Mouse (Mus musculus) heart, embryonic 13.5 days (tissue): ENCODE measurements at regions not wholly inside any gene's neighbourhood (a gene's known extent, or its start where the extent isn't known, plus 50 kb on each side); places are given as distances from the start of the nearest gene placed in this dataset.

Source experiments
- ATAC-seq: fragments of 200-750 bp; cut with Nextera tagmentation; 2 replicates; pipeline ENCODE4 v1.8.0; 2017; ENCODE audit warnings: moderate TSS enrichment; ENCODE audit not compliant: insufficient number of reproducible peaks, low FRiP score, low TSS enrichment; ENCODE audit errors: extremely low read depth
- H3K27ac ChIP-seq: fragments of 300-500 bp; sonication (generic); replicated peaks from 2 replicates; pipeline ENCODE4 v1.5.1; 2015; ENCODE audit warnings: moderate library complexity, mild to moderate bottlenecking, inconsistent platforms
- H3K27me3 ChIP-seq: fragments of 300-500 bp; sonication (generic); replicated peaks from 2 replicates; pipeline ENCODE4 v1.6.1; 2015; ENCODE audit warnings: mild to moderate bottlenecking, inconsistent platforms
- H3K36me3 ChIP-seq: fragments of 300-500 bp; sonication (generic); 2 replicates; pipeline ENCODE4 v1.6.1; 2015; ENCODE audit warnings: mild to moderate bottlenecking, inconsistent platforms
- H3K4me1 ChIP-seq: fragments of 300-500 bp; sonication (generic); 2 replicates; pipeline ENCODE4 v1.6.1; 2015; ENCODE audit warnings: inconsistent platforms
- H3K4me2 ChIP-seq: fragments of 300-500 bp; sonication (generic); 2 replicates; pipeline ENCODE4 v1.6.1; 2015; ENCODE audit warnings: inconsistent platforms, mild to moderate bottlenecking, moderate library complexity
- H3K4me3 ChIP-seq: fragments of 300-500 bp; sonication (generic); 2 replicates; pipeline ENCODE4 v1.5.1; 2015; ENCODE audit warnings: moderate library complexity, mild to moderate bottlenecking, inconsistent platforms
- H3K9ac ChIP-seq: fragments of 300-500 bp; sonication (generic); 2 replicates; pipeline ENCODE4 v1.6.1; 2015; ENCODE audit warnings: inconsistent platforms, mild to moderate bottlenecking, moderate library complexity
- H3K9me3 ChIP-seq: fragments of 300-500 bp; sonication (generic); 2 replicates; pipeline ENCODE4 v1.6.1; 2016; ENCODE audit warnings: inconsistent platforms
- WGBS: fragments of 180-500 bp; shearing (Covaris S2); methylation state at CpG from one replicate; pipeline ENCODE4 v1.1.7; 2015; ENCODE audit warnings: mixed read lengths; 5-methylcytosine and 5-hydroxymethylcytosine counted together

DNA sequence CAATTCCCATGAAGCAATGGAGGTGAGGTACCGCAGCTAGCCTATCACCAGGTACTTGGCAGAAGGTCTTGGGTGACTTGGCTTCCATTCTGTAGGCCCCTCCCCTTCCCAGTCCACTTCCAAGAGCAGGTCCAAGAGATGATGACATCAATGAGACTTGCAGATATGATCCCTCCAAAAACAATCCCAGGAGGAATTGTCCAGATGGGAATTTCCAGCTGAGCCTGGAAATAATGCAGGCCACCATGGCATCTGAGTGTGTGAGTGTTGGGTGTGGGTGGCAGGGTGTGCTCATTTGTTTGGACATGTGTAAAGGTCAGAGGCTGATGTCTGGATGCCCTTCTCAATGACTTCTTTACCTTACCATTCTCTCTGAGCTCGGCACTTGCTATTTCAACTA, 293.5 kb downstream of the Tgfb2 start:
- Histone ChIP-seq H3K9me3 (0 out of 2 replicates have a peak, but pooled peaks cover 5% of the 10 kb centered on the region), H3K27ac (no peak overlapping the region), H3K4me1 (peaks cover 43% of the 10 kb centered on the region), H3K4me3 (no peak overlapping the region), H3K36me3 (no peaks in the 10 kb centered on the region), H3K27me3 (no peaks in the 10 kb centered on the region), H3K4me2 (no peak overlapping the region), H3K9ac (no peak overlapping the region)
- WGBS, result 68% methylated on average over 2 of the region's 2 CpGs
- ATAC-seq, result no peak

DNA sequence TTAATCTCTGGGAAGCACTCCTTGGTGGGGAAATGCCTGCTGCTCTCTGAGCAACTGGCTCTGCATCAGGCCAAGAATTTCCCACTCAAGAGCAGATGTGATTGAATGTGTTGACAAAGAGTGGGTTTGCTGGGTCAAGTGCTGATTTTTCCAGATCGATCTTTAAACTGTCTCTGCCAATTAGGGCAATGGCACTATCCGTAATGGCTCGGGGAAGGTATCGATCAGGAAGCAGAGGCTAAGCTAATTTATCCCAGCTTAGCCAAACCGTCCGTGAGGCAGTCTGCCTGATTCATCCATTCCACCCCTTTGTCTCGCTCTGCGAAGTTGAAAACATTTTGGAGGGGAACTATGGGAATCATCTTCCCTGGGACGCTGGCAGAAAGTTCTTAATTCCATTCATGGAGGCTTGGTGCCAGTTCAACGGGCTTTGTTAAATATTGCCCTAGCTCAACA, 291.9 kb upstream of the Lyplal1 start:
- peaks cover 42% of the 10 kb centered on the region for H3K4me1 ChIP-seq
- H3K27me3 ChIP-seq, result no peaks in the 10 kb centered on the region
- no peak overlapping the region for H3K27ac ChIP-seq
- no peak for ATAC-seq
- no peaks in the 10 kb centered on the region for H3K36me3 ChIP-seq
- peak overlapping the region; percentile 62 for H3K4me2 ChIP-seq
- peak overlapping the region; percentile 66; the same call in 1 of the 2 replicates for H3K9ac ChIP-seq
- peak overlapping the region; percentile 21 for H3K4me3 ChIP-seq
- 34% methylated on average over 10 of the region's 10 CpGs for WGBS
- H3K9me3 ChIP-seq, result 0 out of 2 replicates have a peak, but pooled peaks cover under 1% of the 10 kb centered on the region

DNA sequence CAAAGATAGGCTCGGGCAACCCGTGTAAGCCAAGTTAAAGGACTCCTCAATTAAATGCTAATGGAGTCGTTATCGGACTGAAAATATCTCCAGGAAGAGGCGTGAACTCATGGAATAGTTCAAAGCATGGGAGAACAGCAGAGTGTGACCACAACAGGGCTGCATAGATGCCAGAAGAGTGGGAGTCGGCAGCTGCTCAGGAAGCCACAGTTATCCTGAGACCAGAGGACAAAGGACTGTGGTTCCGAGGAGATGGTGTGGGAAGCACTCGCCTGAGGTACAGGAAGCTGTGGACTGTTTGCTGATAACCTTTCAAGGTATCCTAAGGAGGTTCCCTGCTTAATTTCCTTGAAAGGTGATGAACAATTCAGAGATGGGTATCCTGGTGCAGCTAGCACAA, 290.5 kb upstream of the Lyplal1 start:
- Histone ChIP-seq H3K4me1 (peaks cover 37% of the 10 kb centered on the region), H3K27me3 (no peaks in the 10 kb centered on the region), H3K4me3 (no peak overlapping the region), H3K36me3 (no peaks in the 10 kb centered on the region), H3K9me3 (no peaks in the 10 kb centered on the region), H3K9ac (no peak overlapping the region), H3K4me2 (no peak overlapping the region), H3K27ac (no peak overlapping the region)
- no peak for ATAC-seq
- 45% methylated on average over 8 of the region's 8 CpGs for WGBS

DNA sequence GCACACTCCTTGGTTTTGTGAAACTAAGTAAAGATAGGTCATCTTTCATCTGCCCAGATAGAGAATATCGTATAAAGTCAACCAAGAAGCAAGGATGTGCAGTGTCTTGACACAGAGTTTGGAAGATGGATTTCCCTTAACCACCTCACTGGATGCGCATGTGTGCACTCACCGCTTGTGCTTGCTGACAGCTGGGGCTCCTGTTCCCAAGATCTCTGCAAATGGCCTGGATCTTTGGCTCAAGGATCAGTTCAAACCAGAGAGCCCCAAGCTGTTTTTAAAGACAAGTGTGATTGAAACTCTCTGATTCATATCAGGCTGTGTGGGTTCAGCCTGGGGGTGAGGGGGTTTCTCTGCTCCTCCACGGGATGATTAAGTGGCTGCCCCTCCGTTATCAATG, 288.6 kb upstream of the Lyplal1 start:
- ATAC-seq, result no peak
- no peak overlapping the region for H3K4me2 ChIP-seq
- 48% methylated on average over 5 of the region's 5 CpGs for WGBS

DNA sequence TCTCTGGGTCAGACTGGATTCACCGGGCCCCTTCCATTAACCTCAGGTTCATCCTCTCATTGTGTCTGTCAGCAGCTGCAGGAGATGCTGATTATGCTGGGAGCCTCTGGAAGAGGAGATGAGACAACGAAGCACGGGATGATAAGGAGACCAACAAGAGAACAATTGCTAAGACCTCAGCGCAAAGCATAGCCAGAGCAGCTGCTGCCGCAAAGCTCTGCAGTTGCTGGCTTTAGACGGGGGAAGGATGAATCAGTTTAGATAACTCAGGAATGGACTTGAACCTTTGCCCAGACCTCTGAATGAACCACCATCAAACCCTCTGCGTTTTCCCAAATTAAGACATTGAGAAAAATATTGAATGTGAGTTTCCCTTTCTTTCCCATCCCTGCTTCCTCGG, 282.7 kb upstream of the Lyplal1 start:
- ATAC-seq, result no peak; the same call in 1 of the 2 replicates
- H3K4me2 ChIP-seq, result peak overlapping the region; percentile 34
- 9% methylated on average over 8 of the region's 8 CpGs for WGBS

More for the DNA sequence above, 288.6 kb upstream of the Lyplal1 start:
- Histone ChIP-seq H3K27ac (no peak overlapping the region), H3K27me3 (0 out of 2 replicates have a peak, but pooled peaks cover 3% of the 10 kb centered on the region), H3K4me3 (no peak overlapping the region), H3K4me1 (peaks cover 40% of the 10 kb centered on the region), H3K9me3 (no peaks in the 10 kb centered on the region), H3K9ac (no peak overlapping the region), H3K36me3 (no peaks in the 10 kb centered on the region)

DNA sequence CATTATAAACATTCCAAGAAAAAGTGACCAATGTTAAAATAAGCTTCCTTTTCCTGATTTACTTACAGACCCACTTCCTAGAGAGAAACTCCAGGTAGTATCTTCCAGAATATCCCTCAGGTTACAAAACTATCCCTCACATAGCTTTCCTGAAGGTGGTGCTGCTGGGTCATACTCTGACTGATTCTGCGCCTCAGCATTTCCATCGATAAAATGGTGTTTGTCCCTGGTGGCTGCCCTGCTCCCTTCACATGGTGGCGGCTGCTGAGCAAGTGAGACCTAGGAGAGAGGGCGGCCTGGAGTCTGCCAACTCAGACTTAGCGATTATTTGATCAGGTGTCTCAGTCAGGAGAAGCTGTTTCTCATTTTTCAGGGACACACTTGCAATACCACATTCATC, 275.9 kb upstream of the Lyplal1 start:
- Histone ChIP-seq H3K9ac (no peak overlapping the region), H3K27me3 (no peaks in the 10 kb centered on the region), H3K4me1 (peaks cover 4% of the 10 kb centered on the region; the same call in 1 of the 2 replicates), H3K36me3 (no peaks in the 10 kb centered on the region), H3K4me3 (no peak overlapping the region), H3K4me2 (no peak overlapping the region), H3K9me3 (0 out of 2 replicates have a peak, but pooled peaks cover 5% of the 10 kb centered on the region), H3K27ac (no peak overlapping the region)
- WGBS, result 47% methylated on average over 5 of the region's 5 CpGs
- no peak for ATAC-seq

More for the DNA sequence above, 282.7 kb upstream of the Lyplal1 start:
- Histone ChIP-seq H3K9ac (no peak overlapping the region), H3K27ac (peak overlapping the region; percentile 55), H3K9me3 (0 out of 2 replicates have a peak, but pooled peaks cover 5% of the 10 kb centered on the region), H3K4me1 (peaks cover 40% of the 10 kb centered on the region), H3K36me3 (no peaks in the 10 kb centered on the region), H3K27me3 (0 out of 2 replicates have a peak, but pooled peaks cover 3% of the 10 kb centered on the region), H3K4me3 (no peak overlapping the region)

DNA sequence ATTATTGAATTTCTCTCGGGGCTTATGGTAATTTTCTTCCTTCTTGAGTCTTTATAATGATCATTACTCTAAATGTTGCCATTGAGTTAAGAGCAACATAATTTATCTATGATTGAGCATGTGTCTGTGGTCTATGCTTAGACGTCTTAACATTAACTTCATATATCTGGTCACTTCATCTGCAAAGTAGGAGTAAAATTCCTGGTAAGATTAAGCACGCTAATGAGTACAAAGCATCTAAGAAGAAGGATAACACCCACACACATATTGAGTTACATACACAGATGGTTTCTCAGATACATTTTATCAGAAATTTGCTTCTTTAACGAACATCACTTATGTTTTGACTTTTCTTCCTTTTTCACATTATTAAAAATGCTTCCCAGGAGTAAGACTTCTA, 267.3 kb upstream of the Lyplal1 start:
- Histone ChIP-seq H3K27ac (no peak overlapping the region), H3K4me2 (no peak overlapping the region), H3K27me3 (no peaks in the 10 kb centered on the region), H3K9ac (no peak overlapping the region), H3K4me3 (no peak overlapping the region), H3K9me3 (no peaks in the 10 kb centered on the region), H3K4me1 (no peaks in the 10 kb centered on the region), H3K36me3 (no peaks in the 10 kb centered on the region)
- ATAC-seq, result no peak
- WGBS, result 68% methylated on average over 4 of the region's 4 CpGs

DNA sequence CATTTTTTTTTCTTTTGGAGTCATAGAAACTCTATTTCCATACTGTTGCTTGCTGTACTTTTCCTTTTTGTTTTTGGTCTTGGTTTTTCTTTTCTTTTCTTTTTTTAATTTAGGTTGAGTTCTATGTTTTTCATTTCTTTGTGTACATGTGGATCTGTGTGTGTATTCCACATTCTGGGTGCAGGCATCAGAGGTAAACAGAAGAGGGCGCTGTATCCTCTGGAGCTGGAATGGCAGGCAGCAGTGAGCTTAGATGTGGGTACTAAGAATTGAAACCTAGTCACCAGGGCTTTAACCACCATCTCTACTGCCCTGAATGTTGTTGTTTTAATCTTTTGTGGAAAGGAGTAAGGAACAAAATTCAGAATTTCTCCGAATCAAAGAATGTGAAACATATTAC, 266.3 kb upstream of the Lyplal1 start:
- Histone ChIP-seq H3K9me3 (no peaks in the 10 kb centered on the region), H3K36me3 (no peaks in the 10 kb centered on the region), H3K4me2 (no peak overlapping the region), H3K4me3 (no peak overlapping the region), H3K9ac (no peak overlapping the region), H3K4me1 (no peaks in the 10 kb centered on the region), H3K27me3 (no peaks in the 10 kb centered on the region), H3K27ac (no peak overlapping the region)
- 72% methylated on average over 2 of the region's 2 CpGs for WGBS
- ATAC-seq, result no peak

DNA sequence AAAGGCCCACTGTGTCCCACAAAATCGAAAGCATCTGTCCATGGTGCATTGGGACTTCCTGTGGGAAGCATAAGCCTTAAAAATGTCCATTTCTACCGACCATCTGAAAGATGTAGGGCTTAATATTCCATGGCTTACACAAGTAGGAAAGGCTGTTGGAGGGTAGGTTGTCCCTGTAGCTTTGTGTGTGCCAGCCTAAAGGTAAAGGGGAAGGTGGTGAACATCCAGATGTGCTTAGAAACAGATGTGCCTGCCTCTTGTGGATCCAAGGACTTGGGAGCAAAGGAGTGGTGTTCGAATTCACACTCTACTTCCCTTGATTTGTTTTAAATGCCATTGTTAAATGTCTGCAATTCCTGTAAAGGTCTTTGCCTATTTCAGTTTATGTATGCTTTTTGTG, 265.9 kb upstream of the Lyplal1 start:
- Histone ChIP-seq H3K9me3 (no peaks in the 10 kb centered on the region), H3K9ac (no peak overlapping the region), H3K36me3 (no peaks in the 10 kb centered on the region), H3K4me2 (no peak overlapping the region), H3K4me1 (no peaks in the 10 kb centered on the region), H3K27ac (no peak overlapping the region), H3K27me3 (no peaks in the 10 kb centered on the region), H3K4me3 (no peak overlapping the region)
- 69% methylated on average over 3 of the region's 3 CpGs for WGBS
- ATAC-seq, result no peak

DNA sequence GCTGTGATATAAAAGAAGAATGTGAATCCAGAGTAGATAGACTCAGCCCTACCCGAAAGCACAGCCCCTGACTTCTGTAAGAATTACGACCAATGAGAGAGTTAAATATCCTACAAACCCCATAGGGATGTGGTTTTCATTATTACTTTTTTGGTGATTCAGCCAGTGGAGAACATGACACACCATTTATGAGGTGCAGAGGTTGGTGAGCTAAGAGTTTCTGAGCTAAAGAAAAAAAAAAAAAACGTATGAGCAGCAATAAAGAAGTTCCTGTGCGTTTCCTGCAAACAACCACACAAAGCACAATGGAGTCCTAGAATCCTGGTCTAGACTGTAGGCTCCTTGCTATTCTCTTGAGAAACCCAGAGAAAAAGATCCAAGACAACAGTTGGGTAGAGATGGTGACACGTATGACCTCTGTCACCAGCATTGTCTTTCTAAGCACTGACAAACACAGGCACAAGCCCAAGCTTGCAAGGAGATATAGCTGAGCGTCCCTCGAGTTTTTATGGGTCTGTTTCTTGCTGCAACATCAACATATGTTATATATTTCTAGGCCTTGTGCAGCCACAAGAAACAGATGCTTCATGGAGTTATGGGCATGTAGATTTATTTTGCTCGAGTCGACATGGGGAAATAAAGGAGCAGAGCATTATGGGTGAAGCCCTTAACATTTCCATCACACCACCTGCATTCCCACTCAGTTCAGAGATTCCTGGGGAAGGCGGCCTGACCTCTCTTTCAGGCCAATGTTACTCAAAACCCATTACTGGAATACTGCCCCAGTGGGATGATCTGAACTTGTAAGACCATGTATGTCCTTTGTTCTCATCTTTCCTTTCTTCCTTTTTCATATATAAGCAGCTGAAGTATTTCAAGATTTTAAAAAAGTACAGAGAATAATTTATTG, 263.1 kb upstream of the Lyplal1 start:
- WGBS, result 79% methylated on average over 10 of the region's 10 CpGs
- no peak for ATAC-seq

DNA sequence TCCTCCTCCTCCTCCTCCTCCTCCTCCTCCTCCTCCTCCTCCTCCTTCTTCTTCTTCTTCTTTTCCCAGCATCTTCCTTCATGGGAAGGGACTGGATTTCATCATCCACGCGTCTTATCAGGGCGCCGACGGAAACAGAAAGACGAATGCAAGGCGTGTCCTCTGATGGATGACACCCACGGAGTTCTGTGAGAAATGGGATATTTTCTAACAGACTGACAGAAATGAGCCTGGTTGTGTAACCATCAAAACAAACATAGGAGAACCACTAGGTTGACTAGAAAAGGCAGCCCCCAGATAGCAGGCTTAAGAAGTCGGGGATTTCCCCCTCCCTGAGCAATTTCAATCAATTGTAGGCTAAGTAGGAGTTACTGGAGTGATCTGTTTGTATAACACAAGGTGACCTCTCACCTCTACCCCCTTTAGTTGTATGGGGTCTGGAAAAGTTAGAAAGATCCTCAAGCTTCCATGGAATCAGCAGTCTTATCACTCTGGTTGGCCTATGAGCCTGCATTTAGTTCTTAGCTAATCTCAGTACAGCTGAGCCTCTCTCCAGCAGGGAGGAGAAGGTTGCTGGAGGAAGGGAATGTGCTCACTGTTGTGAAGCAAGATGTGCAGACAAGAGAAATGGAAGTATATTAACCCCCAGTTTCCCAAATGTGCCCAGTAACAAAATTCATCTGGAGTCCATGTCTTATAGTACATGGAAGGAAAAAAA, 260.0 kb upstream of the Lyplal1 start:
- Histone ChIP-seq H3K36me3 (no peaks in the 10 kb centered on the region), H3K9ac (no peak overlapping the region), H3K27me3 (no peaks in the 10 kb centered on the region), H3K4me2 (no peak overlapping the region), H3K27ac (no peak overlapping the region; the same call in 1 of the 2 replicates), H3K9me3 (no peaks in the 10 kb centered on the region), H3K4me1 (peaks cover 23% of the 10 kb centered on the region), H3K4me3 (no peak overlapping the region)
- WGBS, result 24% methylated on average over 9 of the region's 9 CpGs
- ATAC-seq, result no peak

More for the DNA sequence above, 263.1 kb upstream of the Lyplal1 start:
- H3K9ac ChIP-seq, result no peak overlapping the region
- H3K27me3 ChIP-seq, result no peaks in the 10 kb centered on the region
- peaks cover 17% of the 10 kb centered on the region for H3K4me1 ChIP-seq
- no peak overlapping the region for H3K4me3 ChIP-seq
- H3K36me3 ChIP-seq, result no peaks in the 10 kb centered on the region
- H3K4me2 ChIP-seq, result no peak overlapping the region
- H3K9me3 ChIP-seq, result no peaks in the 10 kb centered on the region
- no peak overlapping the region for H3K27ac ChIP-seq
